Comparison of ENCODE assay signal across 21 mouse cellular contexts in genomic region chr12:47741744-47742280, GRCm38 (mm10).
DNase-seq lines count a peak whose midpoint lies in the region; ATAC-seq and TF ChIP-seq lines count a peak whose summit lies in the region.
"Had no signal": no experiment of that assay in that cellular context is flagged by ENCODE, and none has a peak within 500 bp of the region (broad histone marks: within the 10 kb centered on the region; RNA-seq: fewer than 3 reads in every experiment).

No protein-coding gene starts in this region.

- ATAC-seq in forebrain, embryonic 16.5 days: peak; percentile 43; the same call in 1 of the 2 replicates
- ATAC-seq in forebrain, embryonic 11.5 days (replicated peaks; ENCODE audit: low FRiP score): no peak
- ATAC-seq: intestine, embryonic 16.5 days had no signal

- H3K4me1 ChIP-seq in forebrain, embryonic 16.5 days (replicated peaks; ENCODE audit: control insufficient read depth, insufficient read depth, low read length): no peaks in the 10 kb centered on the region
- H3K4me1 ChIP-seq in forebrain, embryonic 11.5 days (replicated peaks; ENCODE audit: control insufficient read depth, insufficient read depth, low read length): no peaks in the 10 kb centered on the region
- no peaks in the 10 kb centered on the region for H3K4me1 ChIP-seq in MEL (ENCODE audit: control insufficient read depth in 1 of 2, insufficient read depth in 2 of 2, low read length in 2 of 2)
- H3K4me1 ChIP-seq: embryonic facial prominence, embryonic 13.5 days; heart, embryonic 15.5 days had no signal

- H3K9ac ChIP-seq in forebrain, embryonic 16.5 days (replicated peaks; ENCODE audit: low read depth, low read length): no peak overlapping the region
- H3K9ac ChIP-seq in forebrain, embryonic 11.5 days (ENCODE audit: low read length): no peak overlapping the region
- no peak overlapping the region for H3K9ac ChIP-seq in MEL (ENCODE audit: control insufficient read depth, low read depth, low read length, poor library complexity, severe bottlenecking)
- H3K9ac ChIP-seq: embryonic facial prominence, embryonic 13.5 days; heart, embryonic 15.5 days; hindbrain, embryonic 14.5 days had no signal

- no peaks in the 10 kb centered on the region for H3K79me2 ChIP-seq in MEL (ENCODE audit: control insufficient read depth, insufficient read depth, low read length, poor library complexity)

- no peak overlapping the region for H3K4me2 ChIP-seq in forebrain, embryonic 16.5 days (ENCODE audit: low read length)
- H3K4me2 ChIP-seq in forebrain, embryonic 11.5 days (ENCODE audit: low read depth, low read length, severe bottlenecking): no peak overlapping the region
- H3K4me2 ChIP-seq: embryonic facial prominence, embryonic 13.5 days; heart, embryonic 11.5 days; heart, embryonic 15.5 days; hindbrain, embryonic 14.5 days had no signal

- no peak for TF ChIP-seq CTCF in MEL (IDR thresholded peaks at IDR 0.05 in 2 of 3, conservative IDR thresholded peaks at IDR 0.05 in 1 of 3; ENCODE audit: control insufficient read depth in 1 of 3, insufficient read depth in 1 of 3, low read depth in 2 of 3, low read length in 3 of 3, poor library complexity in 1 of 3, severe bottlenecking in 1 of 3)

- TF ChIP-seq POLR2A in MEL (IDR thresholded peaks at IDR 0.05; ENCODE audit: control insufficient read depth in 1 of 2, insufficient read depth in 1 of 2, low read depth in 1 of 2, low read length in 2 of 2, poor library complexity in 1 of 2): no peak

- H3K9me3 ChIP-seq in forebrain, embryonic 16.5 days (ENCODE audit: control insufficient read depth, low read length): no peaks in the 10 kb centered on the region
- no peaks in the 10 kb centered on the region for H3K9me3 ChIP-seq in forebrain, embryonic 11.5 days (ENCODE audit: control insufficient read depth, low read length)
- H3K9me3 ChIP-seq in MEL (replicated peaks; ENCODE audit: insufficient read depth, low read length): no peaks in the 10 kb centered on the region
- H3K9me3 ChIP-seq: embryonic facial prominence, embryonic 13.5 days; heart, embryonic 15.5 days had no signal

- no peak for TF ChIP-seq RAD21 in MEL (IDR thresholded peaks at IDR 0.05; ENCODE audit: low read depth, low read length)

- no peak overlapping the region for H3K4me3 ChIP-seq in forebrain, embryonic 16.5 days (replicated peaks; ENCODE audit: low read length)
- H3K4me3 ChIP-seq in forebrain, embryonic 11.5 days (ENCODE audit: low read depth, low read length): no peak overlapping the region
- H3K4me3 ChIP-seq in MEL (ENCODE audit: control insufficient read depth in 1 of 2, insufficient read depth in 1 of 2, low read depth in 2 of 2, low read length in 2 of 2): no peak overlapping the region
- H3K4me3 ChIP-seq: embryonic facial prominence, embryonic 13.5 days; heart, adult 2 months; heart, embryonic 15.5 days had no signal

- H3K27me3 ChIP-seq in forebrain, embryonic 16.5 days (replicated peaks; ENCODE audit: control insufficient read depth, insufficient read depth, low read length): no peaks in the 10 kb centered on the region
- H3K27me3 ChIP-seq in forebrain, embryonic 11.5 days (ENCODE audit: control insufficient read depth, insufficient read depth, low read length): no peaks in the 10 kb centered on the region
- no peaks in the 10 kb centered on the region for H3K27me3 ChIP-seq in MEL (ENCODE audit: control insufficient read depth in 1 of 2, insufficient read depth in 2 of 2, low read length in 2 of 2)
- H3K27me3 ChIP-seq: CH12.LX; embryonic facial prominence, embryonic 13.5 days; heart, embryonic 15.5 days had no signal

- WGBS in forebrain, embryonic 16.5 days: 62% methylated on average over 2 of the region's 2 CpGs
- WGBS in forebrain, embryonic 11.5 days: 79% methylated on average over 2 of the region's 2 CpGs

- H3K27ac ChIP-seq in forebrain, embryonic 16.5 days (ENCODE audit: low read length): no peak overlapping the region
- no peak overlapping the region for H3K27ac ChIP-seq in forebrain, embryonic 11.5 days (ENCODE audit: low read depth, low read length)
- no peak overlapping the region for H3K27ac ChIP-seq in MEL (ENCODE audit: control insufficient read depth, low read depth, low read length)
- H3K27ac ChIP-seq: embryonic facial prominence, embryonic 13.5 days; heart, adult 2 months; heart, embryonic 15.5 days; hindbrain, embryonic 14.5 days had no signal

- TF ChIP-seq EP300 in MEL (IDR thresholded peaks at IDR 0.05; ENCODE audit: low read depth in 1 of 2, low read length in 2 of 2): peak; percentile 56 to 67; a peak in 3 of 4 replicates

- H3K36me3 ChIP-seq in forebrain, embryonic 16.5 days (ENCODE audit: control insufficient read depth, insufficient read depth): no peaks in the 10 kb centered on the region
- H3K36me3 ChIP-seq in forebrain, embryonic 11.5 days (ENCODE audit: control insufficient read depth, insufficient read depth, low read length): no peaks in the 10 kb centered on the region
- H3K36me3 ChIP-seq in MEL (ENCODE audit: control insufficient read depth in 1 of 2, insufficient read depth in 2 of 2, low read length in 2 of 2): no peaks in the 10 kb centered on the region; a peak in 1 of 4 replicates
- H3K36me3 ChIP-seq: embryonic facial prominence, embryonic 13.5 days; heart, embryonic 15.5 days had no signal

- no peak for DNase-seq in forebrain, embryonic 11.5 days (ENCODE audit: low spot score)
- DNase-seq in layer of hippocampus, adult 18-20 months (ENCODE audit: low spot score in 2 of 2): peak; percentile 1 to 56
- DNase-seq in layer of hippocampus, postnatal 10 days (ENCODE audit: low spot score in 2 of 2): no peak
- DNase-seq in MEL (ENCODE audit: low read depth, low spot score): peak; percentile 14
- DNase-seq in layer of hippocampus, adult 9-11 months: peak; percentile 29
- DNase-seq in gastrocnemius, postnatal 25 days: no peak
- DNase-seq in cerebellum, adult 11-12 months: no peak
- DNase-seq: adrenal gland, adult 8-10 months; adrenal gland, postnatal 36 days; cerebellum, adult 18-20 months; cerebellum, adult 9-11 months; cerebellum, postnatal 36 days; heart, adult 2 months; heart, postnatal 14 days had no signal

TF ChIP-seq in MEL, 35 proteins besides CTCF, POLR2A, EP300 and RAD21:
- TF ChIP-seq RCOR1 (IDR thresholded peaks at IDR 0.05; ENCODE audit: low read depth, low read length) (peak; percentile 27; the same call in 1 of the 2 replicates), MAX (IDR thresholded peaks at IDR 0.05; ENCODE audit: low read length) (no peak), MEF2A (IDR thresholded peaks at IDR 0.05; ENCODE audit: extremely low read depth, insufficient replicate concordance, low read depth, low read length, poor library complexity, severe bottlenecking) (no peak), CHD1 (IDR thresholded peaks at IDR 0.05; ENCODE audit: low read depth, low read length) (no peak), MYB (IDR thresholded peaks at IDR 0.05; ENCODE audit: low read depth, low read length) (no peak), USF1 (IDR thresholded peaks at IDR 0.05; ENCODE audit: low read depth, low read length) (no peak), MAFK (IDR thresholded peaks at IDR 0.05; ENCODE audit: borderline replicate concordance, low read depth, low read length) (no peak), GATA1 (IDR thresholded peaks at IDR 0.05; ENCODE audit: low read depth, low read length) (peak; percentile 62; the same call in 1 of the 2 replicates), HCFC1 (IDR thresholded peaks at IDR 0.05; ENCODE audit: low read depth, low read length) (no peak), E2F4 (IDR thresholded peaks at IDR 0.05; ENCODE audit: borderline replicate concordance, low read depth, low read length) (no peak), ZNF384 (IDR thresholded peaks at IDR 0.05; ENCODE audit: low read depth, low read length) (no peak), ZMIZ1 (IDR thresholded peaks at IDR 0.05; ENCODE audit: low read depth, low read length) (no peak), NELFE (IDR thresholded peaks at IDR 0.05; ENCODE audit: low read depth, low read length) (no peak), CHD2 (IDR thresholded peaks at IDR 0.05; ENCODE audit: low read length) (no peak), ELF1 (IDR thresholded peaks at IDR 0.05; ENCODE audit: low read depth, low read length) (no peak), MYC (IDR thresholded peaks at IDR 0.05; ENCODE audit: low read depth, low read length) (no peak), MXI1 (IDR thresholded peaks at IDR 0.05; ENCODE audit: low read depth, low read length) (no peak), MAZ (IDR thresholded peaks at IDR 0.05; ENCODE audit: low read depth, low read length) (no peak), GABPA (IDR thresholded peaks at IDR 0.05; ENCODE audit: low read depth, low read length) (no peak), USF2 (IDR thresholded peaks at IDR 0.05; ENCODE audit: borderline replicate concordance in 1 of 2, insufficient read depth in 1 of 2, low read depth in 1 of 2, low read length in 2 of 2) (no peak), TCF12 (IDR thresholded peaks at IDR 0.05; ENCODE audit: low read depth, low read length) (peak; percentile 76; the same call in 1 of the 2 replicates), TBP (IDR thresholded peaks at IDR 0.05; ENCODE audit: low read depth, low read length) (no peak), ETS1 (IDR thresholded peaks at IDR 0.05; ENCODE audit: low read depth, low read length) (peak; percentile 43; the same call in 1 of the 2 replicates), JUND (IDR thresholded peaks at IDR 0.05; ENCODE audit: low read depth, low read length) (no peak)
TF ChIP-seq in MEL: peak in this region for 4.

Comparison
In these comparisons a context has a peak if more than half of its experiments do, and no peak if none do; other contexts are left out.
1. DNase-seq: peak in layer of hippocampus, adult 18-20 months (2 of 2), MEL (single experiment) and layer of hippocampus, adult 9-11 months (single experiment); none in forebrain, embryonic 11.5 days (single experiment), layer of hippocampus, postnatal 10 days (0 of 2), gastrocnemius, postnatal 25 days (single experiment) and cerebellum, adult 11-12 months (single experiment).